Mouse (Mus musculus) spleen, adult 2 months (tissue): ENCODE results near the gene U2surp.

Experiments
- CTCF ChIP-seq: fragments of 200-500 bp; IDR thresholded peaks from 2 replicates; pipeline ENCODE4 v1.5.1; 2011; ENCODE audit warnings: mild to moderate bottlenecking, inconsistent platforms; ENCODE audit not compliant: insufficient read depth, insufficient read length, insufficient replicate concordance; ENCODE audit errors: extremely low read depth
- POLR2A ChIP-seq: fragments of 200-500 bp; IDR thresholded peaks from 2 replicates; pipeline ENCODE4 v1.6.1; 2011; ENCODE audit warnings: low read depth, low read length, inconsistent platforms

DNA sequence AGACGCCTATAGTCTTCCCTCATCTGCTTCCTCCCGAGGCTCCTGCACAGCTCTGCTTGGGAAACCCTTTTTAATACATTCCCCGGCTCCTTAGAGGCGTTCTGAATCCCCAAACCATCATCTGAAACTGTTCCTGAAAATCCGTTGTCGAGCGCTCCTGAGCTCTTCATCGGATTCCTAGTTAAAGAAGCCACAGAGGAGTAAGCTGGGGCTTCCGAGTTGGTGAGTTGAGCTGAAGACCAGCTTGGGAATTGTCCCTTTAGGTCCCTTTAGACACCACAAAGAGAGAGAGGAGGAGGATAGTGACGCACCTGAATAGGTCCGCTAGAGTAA lies 46.9 kb upstream of the U2surp start:
- TF ChIP-seq CTCF (no peak), POLR2A (no peak)
